Mouse (Mus musculus): ENCODE measurements around the gene Olfr467. TPM values are rescaled to one million over a fixed set of nuclear protein-coding genes. Genes with fewer than 3 reads are reported as not detected.
"Not testable (repeated sequence)": the region's sequence is repeated elsewhere in the genome, so short reads cannot be mapped to it uniquely, and the experiment has no call there.

The Olfr467 gene
- polyA plus RNA-seq, 1 experiment from 2014 or later: not detected

DNA sequence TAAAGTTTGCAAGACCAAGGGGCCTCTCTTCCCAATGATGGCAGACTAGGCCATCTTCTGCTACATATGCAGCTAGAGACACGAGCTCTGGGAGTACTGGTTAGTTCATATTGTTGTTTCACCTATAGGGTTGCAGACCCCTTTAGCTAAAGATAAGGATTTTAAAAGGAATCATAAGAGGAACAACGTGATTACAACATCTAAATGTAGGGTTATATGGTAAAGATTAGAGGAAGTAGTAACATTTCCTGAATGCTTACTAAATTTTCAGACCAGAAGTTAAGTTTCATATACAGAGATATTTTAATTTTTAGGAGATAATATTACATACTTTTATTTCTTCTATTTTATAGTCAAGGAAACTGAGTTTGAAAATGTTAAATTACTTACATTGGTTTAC, 11.8 kb downstream of the Olfr467 start:
- not testable (repeated sequence) for H3K36me3 ChIP-seq (ENCODE audit: control insufficient read depth, insufficient read depth, low read length); H3K9ac ChIP-seq (replicated peaks; ENCODE audit: low read depth, low read length); H3K9me3 ChIP-seq (ENCODE audit: control insufficient read depth, low read depth, low read length); H3K4me2 ChIP-seq (replicated peaks; ENCODE audit: low read depth, low read length); ATAC-seq (ENCODE audit: insufficient number of reproducible peaks, insufficient read depth, low FRiP score, low read depth); H3K4me3 ChIP-seq (ENCODE audit: low read depth, low read length); H3K4me1 ChIP-seq (ENCODE audit: control insufficient read depth, insufficient read depth, low read length); H3K27ac ChIP-seq (ENCODE audit: low read length); H3K27me3 ChIP-seq (ENCODE audit: control insufficient read depth, insufficient read depth, low read length)
- 57% methylated on average over 2 of the region's 2 CpGs for WGBS

DNA sequence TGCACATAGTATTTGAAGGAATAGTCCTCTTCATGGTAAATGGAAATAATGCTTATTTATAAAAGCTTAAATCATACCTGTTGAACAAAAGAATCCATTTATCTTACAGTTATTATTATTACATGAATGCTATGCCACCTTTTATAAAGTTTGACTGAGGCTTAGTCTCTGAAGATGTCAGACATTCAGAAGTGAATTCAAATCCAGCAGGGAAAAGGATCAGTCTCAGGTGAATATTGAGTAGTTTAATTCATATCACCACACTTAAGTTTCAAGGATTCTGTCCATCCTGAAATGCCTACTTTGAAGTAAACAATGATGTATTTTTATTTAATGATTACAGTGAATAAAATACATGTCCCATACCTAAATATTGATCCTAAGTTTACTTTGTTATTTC, 13.4 kb downstream of the Olfr467 start, which contains the start of gene Olfr469:
Gene Olfr469 (minus strand): TSS at position 101 of the 400 bp plus-strand sequence.
- H3K9me3 ChIP-seq (ENCODE audit: control insufficient read depth, low read depth, low read length); H3K9ac ChIP-seq (replicated peaks; ENCODE audit: low read depth, low read length); H3K27me3 ChIP-seq (ENCODE audit: control insufficient read depth, insufficient read depth, low read length); H3K4me1 ChIP-seq (ENCODE audit: control insufficient read depth, insufficient read depth, low read length); H3K4me2 ChIP-seq (replicated peaks; ENCODE audit: low read depth, low read length); H3K27ac ChIP-seq (ENCODE audit: low read length); ATAC-seq (ENCODE audit: insufficient number of reproducible peaks, insufficient read depth, low FRiP score, low read depth); H3K4me3 ChIP-seq (ENCODE audit: low read depth, low read length); H3K36me3 ChIP-seq (ENCODE audit: control insufficient read depth, insufficient read depth, low read length): not testable (repeated sequence)

DNA sequence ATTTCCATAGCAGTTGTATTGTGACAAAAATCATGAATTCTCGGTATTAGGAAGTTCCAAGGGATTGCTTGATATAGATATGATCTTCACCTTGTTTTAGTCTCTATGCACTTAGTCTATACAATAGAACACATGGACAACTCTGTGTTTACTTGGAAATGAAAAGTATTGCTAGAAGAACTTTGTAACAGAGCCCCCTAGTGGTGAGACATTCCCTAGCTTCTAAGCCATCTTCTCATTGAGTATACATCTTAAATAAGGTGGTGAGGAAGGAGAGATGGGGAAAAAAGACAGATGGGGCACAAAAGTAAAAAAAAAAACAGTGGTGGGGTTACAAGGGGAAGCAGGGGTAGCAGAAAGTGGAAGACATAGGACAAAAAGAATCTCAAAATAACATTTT, 29.7 kb downstream of the Olfr467 start:
- Histone ChIP-seq H3K36me3 (ENCODE audit: control insufficient read depth, insufficient read depth, low read length) (no peaks in the 10 kb centered on the region), H3K4me1 (ENCODE audit: control insufficient read depth, insufficient read depth, low read length) (no peaks in the 10 kb centered on the region), H3K4me2 (replicated peaks; ENCODE audit: low read depth, low read length) (no peak overlapping the region), H3K27ac (ENCODE audit: low read length) (no peak overlapping the region), H3K27me3 (ENCODE audit: control insufficient read depth, insufficient read depth, low read length) (no peaks in the 10 kb centered on the region), H3K9me3 (ENCODE audit: control insufficient read depth, low read depth, low read length) (no peaks in the 10 kb centered on the region), H3K9ac (replicated peaks; ENCODE audit: low read depth, low read length) (no peak overlapping the region), H3K4me3 (ENCODE audit: low read depth, low read length) (no peak overlapping the region)
- no peak for ATAC-seq (ENCODE audit: insufficient number of reproducible peaks, insufficient read depth, low FRiP score, low read depth)
- 82% methylated on average over 1 of the region's 1 CpGs for WGBS

DNA sequence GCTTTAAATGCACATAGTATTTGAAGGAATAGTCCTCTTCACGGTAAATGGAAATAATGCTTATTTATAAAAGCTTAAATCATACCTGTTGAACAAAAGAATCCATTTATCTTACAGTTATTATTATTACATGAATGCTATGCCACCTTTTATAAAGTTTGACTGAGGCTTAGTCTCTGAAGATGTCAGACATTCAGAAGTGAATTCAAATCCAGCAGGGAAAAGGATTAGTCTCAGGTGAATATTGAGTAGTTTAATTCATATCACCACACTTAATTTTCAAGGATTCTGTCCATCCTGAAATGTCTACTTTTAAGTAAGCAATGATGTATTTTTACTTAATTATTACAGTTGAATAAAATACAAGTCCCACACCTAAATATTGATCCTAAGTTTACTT, 35.3 kb downstream of the Olfr467 start, which contains the start of gene Olfr470:
Gene Olfr470 (minus strand): TSS at position 101 of the 400 bp plus-strand sequence.
- not testable (repeated sequence) for H3K4me2 ChIP-seq (replicated peaks; ENCODE audit: low read depth, low read length); H3K4me3 ChIP-seq (ENCODE audit: low read depth, low read length); H3K9me3 ChIP-seq (ENCODE audit: control insufficient read depth, low read depth, low read length); H3K4me1 ChIP-seq (ENCODE audit: control insufficient read depth, insufficient read depth, low read length); ATAC-seq (ENCODE audit: insufficient number of reproducible peaks, insufficient read depth, low FRiP score, low read depth); H3K9ac ChIP-seq (replicated peaks; ENCODE audit: low read depth, low read length); H3K27me3 ChIP-seq (ENCODE audit: control insufficient read depth, insufficient read depth, low read length); H3K36me3 ChIP-seq (ENCODE audit: control insufficient read depth, insufficient read depth, low read length); H3K27ac ChIP-seq (ENCODE audit: low read length)
- WGBS: 70% methylated on average over 1 of the region's 1 CpGs

Other genes starting within 250 kb of the Olfr467 start
- 22.6 and 24.3 TPM in 2 replicates for gene Olfml1, start 244.8 kb upstream of the Olfr467 start, polyA plus RNA-seq (2014; fragmentation: Nextera tagmentation; extraction: Ambion mirVana)
- 12.1 and 13.9 TPM in 2 replicates for gene Ppfibp2, start 217.1 kb upstream of the Olfr467 start, polyA plus RNA-seq (2014; fragmentation: Nextera tagmentation; extraction: Ambion mirVana)
- not detected in 2 replicates for gene 5330417H12Rik, start 187.1 kb upstream of the Olfr467 start, polyA plus RNA-seq (2014; fragmentation: Nextera tagmentation; extraction: Ambion mirVana)
- gene Cyb5r2, start 54.2 kb upstream of the Olfr467 start, polyA plus RNA-seq (2014; fragmentation: Nextera tagmentation; extraction: Ambion mirVana): 0.12 and 0.14 TPM in 2 replicates
- gene Ovch2, start 11.1 kb upstream of the Olfr467 start, polyA plus RNA-seq (2014; fragmentation: Nextera tagmentation; extraction: Ambion mirVana): not detected in 2 replicates
- not detected in 2 replicates for gene Olfr469, start 13.3 kb downstream of the Olfr467 start, polyA plus RNA-seq (2014; fragmentation: Nextera tagmentation; extraction: Ambion mirVana)
- gene Olfr470, start 35.2 kb downstream of the Olfr467 start, polyA plus RNA-seq (2014; fragmentation: Nextera tagmentation; extraction: Ambion mirVana): not detected in 2 replicates
- gene Olfr472, start 85.6 kb downstream of the Olfr467 start, polyA plus RNA-seq (2014; fragmentation: Nextera tagmentation; extraction: Ambion mirVana): not detected in 2 replicates
- not detected in 2 replicates for gene Olfr473, start 118.2 kb downstream of the Olfr467 start, polyA plus RNA-seq (2014; fragmentation: Nextera tagmentation; extraction: Ambion mirVana)
- not detected in 2 replicates for gene Olfr474, start 142.4 kb downstream of the Olfr467 start, polyA plus RNA-seq (2014; fragmentation: Nextera tagmentation; extraction: Ambion mirVana)
- gene Olfr476, start 152.5 kb downstream of the Olfr467 start, polyA plus RNA-seq (2014; fragmentation: Nextera tagmentation; extraction: Ambion mirVana): not detected in 2 replicates
- not detected in 2 replicates for gene Olfr477, start 174.4 kb downstream of the Olfr467 start, polyA plus RNA-seq (2014; fragmentation: Nextera tagmentation; extraction: Ambion mirVana)
- not detected in 2 replicates for gene Olfr478, start 221.7 kb downstream of the Olfr467 start, polyA plus RNA-seq (2014; fragmentation: Nextera tagmentation; extraction: Ambion mirVana)
- not detected in 2 replicates for gene Olfr479, start 238.4 kb downstream of the Olfr467 start, polyA plus RNA-seq (2014; fragmentation: Nextera tagmentation; extraction: Ambion mirVana)

All from stomach, embryonic 14.5 days (tissue).